Comparison of ENCODE assay signal across 30 mouse cellular contexts in genomic region chr8:54185336-54185735, GRCm38 (mm10).
"Had no signal": no experiment of that assay in that cellular context is flagged by ENCODE, and none has a peak within 500 bp of the region (broad histone marks: within the 10 kb centered on the region; RNA-seq: fewer than 3 reads in every experiment).

No protein-coding gene starts in this region.

- H3K9ac ChIP-seq: limb, embryonic 12.5 days; limb, embryonic 13.5 days; limb, embryonic 15.5 days; liver, embryonic 12.5 days; liver, embryonic 13.5 days; liver, embryonic 14.5 days; liver, embryonic 15.5 days; liver, postnatal 0 days; lung, embryonic 14.5 days; lung, embryonic 15.5 days; midbrain, embryonic 12.5 days; midbrain, embryonic 13.5 days; neural tube, embryonic 12.5 days; neural tube, embryonic 13.5 days had no signal

- H3K4me1 ChIP-seq: limb, embryonic 10.5 days; limb, embryonic 12.5 days; limb, embryonic 13.5 days; limb, embryonic 15.5 days; liver, embryonic 12.5 days; liver, embryonic 13.5 days; liver, embryonic 15.5 days; lung, embryonic 15.5 days; megakaryocyte, embryonic 14.5 days; midbrain, embryonic 10.5 days; midbrain, embryonic 12.5 days; midbrain, embryonic 13.5 days; neural tube, embryonic 12.5 days; neural tube, embryonic 13.5 days had no signal

- H3K4me2 ChIP-seq: limb, embryonic 12.5 days; limb, embryonic 13.5 days; limb, embryonic 15.5 days; liver, embryonic 11.5 days; liver, embryonic 12.5 days; liver, embryonic 13.5 days; liver, embryonic 15.5 days; lung, embryonic 14.5 days; lung, embryonic 15.5 days; midbrain, embryonic 12.5 days; midbrain, embryonic 13.5 days; neural tube, embryonic 12.5 days; neural tube, embryonic 13.5 days had no signal

- H3K36me3 ChIP-seq: limb, embryonic 10.5 days; limb, embryonic 12.5 days; liver, embryonic 13.5 days; liver, embryonic 15.5 days; midbrain, embryonic 12.5 days; midbrain, embryonic 13.5 days; neural tube, embryonic 13.5 days had no signal

- H3K27me3 ChIP-seq: limb, embryonic 12.5 days; limb, embryonic 13.5 days; limb, embryonic 15.5 days; liver, embryonic 12.5 days; liver, embryonic 13.5 days; liver, embryonic 15.5 days; lung, embryonic 15.5 days; megakaryocyte, embryonic 14.5 days; midbrain, embryonic 12.5 days; midbrain, embryonic 13.5 days; neural tube, embryonic 12.5 days; neural tube, embryonic 13.5 days had no signal

- H3K9me3 ChIP-seq: limb, embryonic 10.5 days; limb, embryonic 12.5 days; limb, embryonic 13.5 days; limb, embryonic 15.5 days; liver, embryonic 12.5 days; liver, embryonic 13.5 days; liver, embryonic 15.5 days; lung, embryonic 15.5 days; megakaryocyte, embryonic 14.5 days; midbrain, embryonic 10.5 days; midbrain, embryonic 12.5 days; midbrain, embryonic 13.5 days; neural tube, embryonic 12.5 days; neural tube, embryonic 13.5 days had no signal

- H3K4me3 ChIP-seq: limb, embryonic 10.5 days; limb, embryonic 12.5 days; limb, embryonic 13.5 days; limb, embryonic 15.5 days; liver, embryonic 12.5 days; liver, embryonic 13.5 days; liver, embryonic 15.5 days; lung, embryonic 15.5 days; megakaryocyte, embryonic 14.5 days; midbrain, embryonic 10.5 days; midbrain, embryonic 12.5 days; midbrain, embryonic 13.5 days; myocyte; neural tube, embryonic 12.5 days; neural tube, embryonic 13.5 days had no signal

- DNase-seq: liver; liver, embryonic 13.5 days; liver, postnatal 0 days; lung, adult 18-20 months; lung, adult 2 months; lung, embryonic 14.5 days; lung, postnatal 10 days; lung, postnatal 14 days; lung, postnatal 36 days; lung, postnatal 4 days; midbrain, embryonic 14.5 days had no signal

- H3K27ac ChIP-seq: limb, embryonic 10.5 days; limb, embryonic 12.5 days; limb, embryonic 13.5 days; limb, embryonic 15.5 days; liver, embryonic 12.5 days; liver, embryonic 13.5 days; liver, embryonic 14.5 days; liver, embryonic 15.5 days; lung, embryonic 15.5 days; macrophage; midbrain, embryonic 10.5 days; midbrain, embryonic 12.5 days; midbrain, embryonic 13.5 days; neural tube, embryonic 12.5 days; neural tube, embryonic 13.5 days had no signal

- ATAC-seq: liver, embryonic 12.5 days; liver, postnatal 0 days; lung, postnatal 0 days; midbrain, embryonic 13.5 days; midbrain, embryonic 16.5 days had no signal
